Mouse (Mus musculus): ENCODE measurements around the gene Gm10837. TPM values are rescaled to one million over a fixed set of nuclear protein-coding genes. Genes with fewer than 3 reads are reported as not detected.

Gene Gm10837
- polyA plus RNA-seq (2016; fragmentation: Nextera tagmentation; extraction: Ambion mirVana) = 0.31 and 0.68 TPM in 2 replicates

DNA sequence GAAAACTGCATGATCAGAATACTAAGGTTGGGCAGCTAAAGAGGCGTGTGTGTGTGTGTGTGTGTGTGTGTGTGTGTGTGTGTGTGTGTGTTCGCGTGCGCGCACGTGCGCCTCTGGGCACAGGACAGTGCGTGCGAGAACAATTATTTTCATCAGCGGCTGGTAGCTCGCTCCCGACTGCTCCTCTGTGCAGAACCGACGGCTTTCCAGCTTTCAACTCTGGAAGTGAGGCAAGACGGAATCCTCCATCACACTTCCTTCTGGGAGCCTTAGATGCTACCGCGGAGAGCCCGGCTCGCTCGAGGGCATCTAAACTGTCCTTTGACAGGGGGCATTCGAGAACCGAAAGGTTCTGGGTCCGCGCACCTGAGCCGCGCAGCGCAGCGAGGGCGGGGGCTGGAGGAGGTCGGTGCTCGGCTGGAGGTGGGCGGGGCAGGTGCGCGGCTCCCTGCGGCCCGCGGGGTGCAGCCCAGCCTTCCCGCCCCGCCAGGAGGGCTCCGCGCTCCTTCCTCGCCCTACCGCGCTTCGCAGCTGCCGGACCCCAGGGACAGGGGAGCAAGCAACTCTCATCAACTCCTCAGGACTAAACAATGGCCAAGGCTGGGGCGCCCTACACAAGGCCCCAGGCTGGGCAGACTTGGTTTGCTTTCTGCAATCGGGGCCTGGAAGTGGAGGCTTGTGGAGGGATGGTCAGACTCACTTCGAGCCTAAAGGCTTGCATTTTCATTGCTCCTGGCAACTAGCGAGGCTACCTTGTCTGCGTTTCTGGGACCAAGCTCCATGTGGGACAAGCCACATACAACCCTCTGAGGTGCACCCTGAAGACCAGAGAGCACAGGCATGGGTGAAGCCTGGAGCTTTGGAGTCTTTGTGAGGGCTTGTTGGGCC is at the start of gene Gm10837:
Gene Gm10837 (plus strand): TSS at position 146 of the 888 bp plus-strand sequence.
- Histone ChIP-seq H3K4me2 (replicated peaks) (peak within 1 kb of the TSS; percentile 53), H3K27ac (replicated peaks) (0 out of 2 replicates have a peak within 1 kb of the TSS, but pooled peaks have one; percentile 35), H3K4me1 (peaks cover 20% of the 10 kb centered on the region), H3K4me3 (peak within 1 kb of the TSS; percentile 38), H3K9me3 (peaks cover 4% of the 10 kb centered on the region; the same call in 1 of the 2 replicates), H3K36me3 (no peaks in the 10 kb centered on the region), H3K27me3 (peaks cover 52% of the 10 kb centered on the region), H3K9ac (replicated peaks) (0 out of 2 replicates have a peak within 1 kb of the TSS, but pooled peaks have one; percentile 28)
- 1% methylated on average over 49 of the region's 51 CpGs for WGBS
- ATAC-seq (ENCODE audit: low FRiP score, low read depth) = peak; percentile 82

DNA sequence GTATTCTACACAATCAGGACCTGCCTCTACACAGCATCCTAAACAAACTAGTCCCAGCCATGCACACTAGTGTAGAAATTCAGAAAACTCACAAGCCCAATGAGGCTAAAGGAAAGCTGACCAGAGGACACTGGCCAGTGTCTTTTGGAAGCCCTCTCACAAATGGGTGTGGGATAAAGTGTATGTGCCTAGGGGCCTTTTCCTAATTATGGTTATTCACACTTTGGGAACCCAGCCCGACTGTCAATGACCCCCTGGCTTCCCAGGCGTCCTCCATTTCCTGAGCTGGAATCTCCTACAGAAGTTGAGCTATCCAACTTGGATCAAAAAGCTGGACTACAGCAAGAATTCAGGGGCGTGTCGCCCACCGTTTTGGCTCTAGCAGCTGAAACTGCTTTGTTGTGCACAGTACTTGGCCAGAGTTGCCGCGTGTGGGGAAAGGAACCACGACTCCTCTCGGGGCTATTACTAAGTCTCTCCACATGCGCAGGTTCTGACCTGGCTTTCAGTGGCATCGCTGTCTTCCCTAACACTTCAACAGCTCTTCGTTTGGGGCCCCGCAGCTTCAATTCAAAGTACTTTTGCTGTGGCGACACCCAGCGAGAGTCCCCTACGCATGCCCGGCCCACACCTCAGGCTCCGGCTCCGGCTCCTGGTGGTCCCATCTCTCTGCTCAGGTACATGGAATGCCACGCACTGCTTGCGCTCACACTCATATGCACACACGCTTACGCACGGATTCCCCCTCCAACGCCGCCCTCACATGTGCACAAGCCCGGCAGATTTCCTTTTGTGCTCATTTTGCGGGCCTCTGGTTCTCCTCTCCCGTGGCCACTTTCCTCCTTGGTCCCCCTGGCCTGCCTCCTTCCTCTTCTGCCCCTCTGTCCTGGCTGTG is 40.5 kb upstream of the Gm10837 start:
- H3K27me3 ChIP-seq = peaks cover 82% of the 10 kb centered on the region
- WGBS = 3% methylated on average over 29 of the region's 29 CpGs

DNA sequence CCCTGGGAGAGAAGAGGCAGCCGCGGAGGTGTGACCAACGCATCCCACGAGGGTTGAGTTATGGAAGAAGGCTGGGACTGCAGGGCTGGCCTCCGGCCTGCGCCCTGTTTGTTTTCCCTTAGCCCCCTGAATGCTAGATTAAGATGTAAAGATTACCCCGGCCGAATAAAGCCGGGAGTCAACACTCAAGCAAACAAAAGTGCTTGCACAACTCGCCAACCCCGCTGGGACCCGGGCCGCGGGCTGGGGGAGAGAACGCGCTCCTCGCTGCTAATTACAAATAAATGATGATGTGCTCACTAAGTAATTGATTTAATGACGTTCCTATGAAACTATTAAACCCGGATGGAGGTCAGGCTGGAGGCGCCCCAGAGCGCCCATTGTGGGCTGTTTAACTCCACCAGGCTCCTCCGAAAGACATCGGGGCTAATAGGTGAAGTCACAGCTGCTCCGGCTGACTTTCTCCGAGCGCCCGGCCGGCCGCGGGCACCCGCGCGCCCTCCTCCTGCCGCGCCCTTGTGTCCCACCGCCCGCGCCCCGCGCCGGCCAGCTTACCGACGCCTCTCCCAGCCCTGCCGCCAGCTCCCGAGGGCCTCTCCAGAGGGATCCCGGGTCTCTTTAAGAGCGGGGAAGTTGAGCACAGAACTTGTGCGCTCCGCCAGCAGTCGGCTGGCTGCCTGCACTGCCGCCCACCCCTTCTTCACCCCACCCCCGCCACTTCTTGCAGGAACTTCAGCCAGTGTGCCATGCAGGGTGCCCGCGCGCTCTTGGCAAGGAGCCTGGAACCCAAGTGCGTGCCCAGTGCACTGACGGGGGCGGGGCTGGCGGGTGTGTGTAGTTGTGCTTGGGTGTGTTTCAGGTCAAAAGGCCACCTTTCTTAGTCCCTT is 39.6 kb upstream of the Gm10837 start, which contains the start of gene Gm5089:
Gene Gm5089 (minus strand): TSS at position 620 of the 887 bp plus-strand sequence.
- peaks cover 57% of the 10 kb centered on the region for H3K4me1 ChIP-seq
- H3K4me3 ChIP-seq = peak within 1 kb of the TSS; percentile 48
- peak within 1 kb of the TSS; percentile 66 for H3K4me2 ChIP-seq (replicated peaks)
- WGBS = under 1% methylated on average over 50 of the region's 59 CpGs
- no peaks in the 10 kb centered on the region for H3K36me3 ChIP-seq
- H3K27me3 ChIP-seq = peaks cover 77% of the 10 kb centered on the region
- no peak for ATAC-seq (ENCODE audit: low FRiP score, low read depth)
- H3K9me3 ChIP-seq = no peaks in the 10 kb centered on the region
- peak within 1 kb of the TSS; percentile 56 for H3K9ac ChIP-seq (replicated peaks)
- peak within 1 kb of the TSS; percentile 88 for H3K27ac ChIP-seq (replicated peaks)

More for the DNA sequence above, 40.5 kb upstream of the Gm10837 start:
- Histone ChIP-seq H3K36me3 (no peaks in the 10 kb centered on the region), H3K9me3 (no peaks in the 10 kb centered on the region), H3K27ac (replicated peaks) (peak overlapping the region; percentile 88), H3K4me1 (peaks cover 51% of the 10 kb centered on the region), H3K4me2 (replicated peaks) (peak overlapping the region; percentile 66), H3K9ac (replicated peaks) (peak overlapping the region; percentile 56), H3K4me3 (peak overlapping the region; percentile 48)
- no peak for ATAC-seq (ENCODE audit: low FRiP score, low read depth)

- no peak for ATAC-seq (ENCODE audit: low FRiP score, low read depth)
- H3K4me3 ChIP-seq = peak overlapping the region; percentile 48; the same call in 1 of the 2 replicates
- H3K4me2 ChIP-seq (replicated peaks) = peak overlapping the region; percentile 66
- peaks cover 73% of the 10 kb centered on the region for H3K27me3 ChIP-seq
- H3K9me3 ChIP-seq = no peaks in the 10 kb centered on the region
- H3K9ac ChIP-seq (replicated peaks) = peak overlapping the region; percentile 56; the same call in 1 of the 2 replicates
- 53% methylated on average over 5 of the region's 5 CpGs for WGBS
- H3K27ac ChIP-seq (replicated peaks) = peak overlapping the region; percentile 88
- no peaks in the 10 kb centered on the region for H3K36me3 ChIP-seq
- peaks cover 60% of the 10 kb centered on the region for H3K4me1 ChIP-seq
Observed at GRCm38 (mm10) chr14:122451551-122452145, 38.7 kb upstream of the Gm10837 start.

DNA sequence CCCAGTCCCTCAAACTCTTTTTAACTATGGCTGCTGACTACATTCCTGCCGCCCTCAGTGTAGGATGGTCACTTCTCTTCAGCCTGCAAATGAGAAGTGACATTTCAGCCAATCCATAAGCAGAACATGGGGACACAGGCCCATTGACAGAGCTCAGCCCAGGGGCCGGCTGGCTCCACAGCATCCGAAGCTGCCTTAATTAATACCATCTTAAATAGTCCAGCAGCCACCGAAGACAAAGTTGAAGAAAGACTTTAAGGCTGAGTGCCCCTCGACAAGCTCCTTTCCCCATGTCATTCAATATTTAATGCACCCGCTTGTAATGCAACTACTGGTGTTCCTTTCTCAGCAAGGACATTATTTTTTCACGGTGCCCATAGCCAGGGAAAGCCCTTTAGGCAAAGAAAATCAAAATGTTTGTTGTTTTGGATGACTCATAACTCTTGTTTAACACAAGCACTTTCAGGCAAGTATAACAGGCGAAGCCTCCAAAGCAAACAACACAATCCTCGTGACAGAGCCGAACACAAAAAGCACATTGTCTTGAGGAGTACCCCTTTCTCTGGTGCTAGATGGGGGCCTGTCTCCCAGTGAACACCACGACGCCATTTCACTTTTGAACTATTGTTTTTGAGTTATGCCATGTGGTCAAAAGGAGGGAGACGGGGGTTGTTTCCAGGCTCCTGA is 37.5 kb upstream of the Gm10837 start:
- 4% methylated on average over 13 of the region's 13 CpGs for WGBS
- H3K4me3 ChIP-seq = peak overlapping the region; percentile 18; the same call in 1 of the 2 replicates
- H3K4me2 ChIP-seq (replicated peaks) = peak overlapping the region; percentile 41
- H3K27ac ChIP-seq (replicated peaks) = peak overlapping the region; percentile 88
- no peak overlapping the region for H3K9ac ChIP-seq (replicated peaks)
- H3K27me3 ChIP-seq = peaks cover 61% of the 10 kb centered on the region
- H3K4me1 ChIP-seq = peaks cover 60% of the 10 kb centered on the region
- no peaks in the 10 kb centered on the region for H3K36me3 ChIP-seq
- ATAC-seq (ENCODE audit: low FRiP score, low read depth) = peak; percentile 57
- H3K9me3 ChIP-seq = no peaks in the 10 kb centered on the region

- H3K9ac ChIP-seq (replicated peaks) = peak overlapping the region; percentile 6; the same call in 1 of the 2 replicates
Observed at GRCm38 (mm10) chr14:122453388-122453995, 36.9 kb upstream of the Gm10837 start.

DNA sequence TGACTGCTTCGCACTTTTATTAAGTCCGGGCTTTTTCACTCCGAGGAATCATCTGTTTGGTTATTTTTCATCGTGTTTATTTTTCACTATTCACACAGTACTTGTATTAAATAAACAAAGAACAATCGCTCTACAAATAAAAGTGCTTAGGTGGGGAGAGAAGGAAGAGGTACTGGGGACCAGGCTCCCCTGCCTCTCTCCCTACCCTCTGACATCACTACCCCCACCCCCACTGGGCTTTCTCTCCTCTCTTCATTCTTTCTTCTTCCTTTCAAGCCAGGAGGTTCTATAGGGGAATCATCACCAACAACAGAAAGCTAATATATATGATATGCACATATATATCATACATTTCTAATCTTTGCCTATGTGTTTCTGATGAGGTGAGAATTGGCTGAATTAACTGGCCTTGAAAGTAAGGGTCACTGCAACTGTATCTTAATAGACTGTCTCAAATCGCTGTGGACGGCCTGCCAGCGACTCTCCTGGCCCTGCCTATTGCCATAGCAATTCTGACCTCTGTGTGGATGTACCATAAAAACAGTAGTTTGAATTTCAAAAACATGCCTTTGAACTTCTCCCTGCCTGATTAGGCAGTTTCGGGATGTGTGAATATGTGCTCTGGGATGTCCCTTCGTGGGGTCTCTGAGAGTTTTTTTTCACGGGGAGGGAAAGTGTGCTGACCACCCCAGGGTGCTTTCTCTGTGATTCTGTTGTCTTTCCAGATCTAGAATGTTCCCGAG is 36.2 kb upstream of the Gm10837 start:
- ATAC-seq (ENCODE audit: low FRiP score, low read depth) = peak; percentile 45
- Histone ChIP-seq H3K9me3 (no peaks in the 10 kb centered on the region), H3K4me1 (peaks cover 60% of the 10 kb centered on the region), H3K27ac (replicated peaks) (peak overlapping the region; percentile 88), H3K27me3 (peaks cover 55% of the 10 kb centered on the region), H3K4me2 (replicated peaks) (peak overlapping the region; percentile 41), H3K9ac (replicated peaks) (0 out of 2 replicates have a peak overlapping the region, but pooled peaks have one; percentile 6), H3K36me3 (no peaks in the 10 kb centered on the region), H3K4me3 (no peak overlapping the region; the same call in 1 of the 2 replicates)
- WGBS = 3% methylated on average over 12 of the region's 12 CpGs

More at GRCm38 (mm10) chr14:122453388-122453995, 36.9 kb upstream of the Gm10837 start:
- peak; percentile 85 for ATAC-seq (ENCODE audit: low FRiP score, low read depth)
- Histone ChIP-seq H3K9me3 (no peaks in the 10 kb centered on the region), H3K36me3 (no peaks in the 10 kb centered on the region), H3K27ac (replicated peaks) (peak overlapping the region; percentile 88), H3K27me3 (peaks cover 55% of the 10 kb centered on the region), H3K4me3 (peak overlapping the region; percentile 18), H3K4me1 (peaks cover 60% of the 10 kb centered on the region), H3K4me2 (replicated peaks) (peak overlapping the region; percentile 41)
- under 1% methylated on average over 32 of the region's 32 CpGs for WGBS

- ATAC-seq (ENCODE audit: low FRiP score, low read depth) = no peak
- 12% methylated on average over 10 of the region's 10 CpGs for WGBS
- Histone ChIP-seq H3K27me3 (peaks cover 55% of the 10 kb centered on the region), H3K36me3 (no peaks in the 10 kb centered on the region), H3K27ac (replicated peaks) (peak overlapping the region; percentile 78), H3K9ac (replicated peaks) (no peak overlapping the region), H3K9me3 (no peaks in the 10 kb centered on the region), H3K4me1 (peaks cover 53% of the 10 kb centered on the region), H3K4me2 (replicated peaks) (no peak overlapping the region), H3K4me3 (no peak overlapping the region)
Observed at GRCm38 (mm10) chr14:122454901-122455561, 35.4 kb upstream of the Gm10837 start.

GRCm38 (mm10) chr14:122455562-122455958 is 34.8 kb upstream of the Gm10837 start:
- Histone ChIP-seq H3K27ac (replicated peaks) (peak overlapping the region; percentile 78), H3K9me3 (no peaks in the 10 kb centered on the region), H3K36me3 (no peaks in the 10 kb centered on the region), H3K9ac (replicated peaks) (no peak overlapping the region), H3K4me1 (peaks cover 48% of the 10 kb centered on the region), H3K4me3 (no peak overlapping the region), H3K4me2 (replicated peaks) (no peak overlapping the region), H3K27me3 (peaks cover 55% of the 10 kb centered on the region)
- ATAC-seq (ENCODE audit: low FRiP score, low read depth) = no peak
- 16% methylated on average over 4 of the region's 4 CpGs for WGBS

All from midbrain, embryonic 12.5 days (tissue).